Mouse (Mus musculus) intestine, embryonic 16.5 days (tissue): Measurements from ENCODE around the gene Ppid. TPM values are rescaled to one million over a fixed set of nuclear protein-coding genes. Genes with fewer than 3 reads are reported as not detected.
"Not testable (repeated sequence)": the region's sequence is repeated elsewhere in the genome, so short reads cannot be mapped to it uniquely, and the experiment has no call there.

Source experiments
- ATAC-seq: fragments of 200-750 bp; cut with Nextera tagmentation; 2 replicates; pipeline ENCODE4 v1.8.0; 2017; ENCODE audit warnings: moderate TSS enrichment, moderate library complexity
- H3K27ac ChIP-seq: fragments of 300-500 bp; sonication (generic); 2 replicates; pipeline ENCODE4 v1.5.1; 2014; ENCODE audit warnings: mild to moderate bottlenecking, low read length
- H3K27me3 ChIP-seq: fragments of 300-500 bp; sonication (generic); replicated peaks from 2 replicates; pipeline ENCODE4 v1.6.1; 2014; ENCODE audit warnings: low read length, control low read depth, mixed read lengths; ENCODE audit not compliant: control insufficient read depth, insufficient read depth
- H3K36me3 ChIP-seq: fragments of 300-500 bp; sonication (generic); 2 replicates; pipeline ENCODE4 v1.6.1; 2014; ENCODE audit warnings: low read length, control low read depth; ENCODE audit not compliant: control insufficient read depth, insufficient read depth
- H3K4me1 ChIP-seq: fragments of 300-500 bp; sonication (generic); 2 replicates; pipeline ENCODE4 v1.6.1; 2014; ENCODE audit warnings: low read length, control low read depth, mixed read lengths; ENCODE audit not compliant: control insufficient read depth, insufficient read depth
- H3K4me2 ChIP-seq: fragments of 300-500 bp; sonication (generic); 2 replicates; pipeline ENCODE4 v1.6.1; 2014; ENCODE audit warnings: low read depth, low read length, control low read depth
- H3K4me3 ChIP-seq: fragments of 300-500 bp; sonication (generic); 2 replicates; pipeline ENCODE4 v1.5.1; 2014; ENCODE audit warnings: mild to moderate bottlenecking, low read length
- H3K9ac ChIP-seq: fragments of 300-500 bp; sonication (generic); 2 replicates; pipeline ENCODE4 v1.6.1; 2014; ENCODE audit warnings: low read depth, low read length
- H3K9me3 ChIP-seq: fragments of 300-500 bp; sonication (generic); 2 replicates; pipeline ENCODE4 v1.6.1; 2016; ENCODE audit warnings: low read length, control low read depth; ENCODE audit not compliant: control insufficient read depth
- WGBS: fragments of 180-500 bp; shearing (Covaris S2); extraction: QIAGEN DNeasy Blood & Tissue Kit; methylation state at CpG from one replicate; pipeline ENCODE4 v1.1.7; 2014; 5-methylcytosine and 5-hydroxymethylcytosine counted together
- polyA plus RNA-seq: library from polyadenylated mRNA; unstranded; fragments of >200 nt; fragmentation: Nextera tagmentation; extraction: Ambion mirVana; gene quantifications from 2 replicates; pipeline ENCODE4 v1.2.1, GENCODE M21; 2015

Ppid gene
- polyA plus RNA-seq, 1 experiment from 2014 or later: 142 TPM

- Histone ChIP-seq H3K9me3 (no peaks in the 10 kb centered on the region), H3K27me3 (no peaks in the 10 kb centered on the region), H3K4me3 (no peak overlapping the region), H3K4me2 (no peak overlapping the region), H3K9ac (no peak overlapping the region), H3K4me1 (peaks cover 11% of the 10 kb centered on the region; the same call in 1 of the 2 replicates), H3K36me3 (no peaks in the 10 kb centered on the region), H3K27ac (no peak overlapping the region)
- WGBS: 78% methylated on average over 3 of the region's 3 CpGs
- no peak for ATAC-seq
Measured at GRCm38 (mm10) chr3:79569351-79569681, 21.8 kb upstream of the Ppid start.

GRCm38 (mm10) chr3:79572399-79572798, 18.7 kb upstream of the Ppid start:
- H3K4me3 ChIP-seq: no peak overlapping the region
- no peaks in the 10 kb centered on the region for H3K36me3 ChIP-seq
- H3K4me2 ChIP-seq: no peak overlapping the region
- WGBS: 65% methylated on average over 3 of the region's 3 CpGs
- no peaks in the 10 kb centered on the region for H3K27me3 ChIP-seq
- H3K9me3 ChIP-seq: no peaks in the 10 kb centered on the region
- H3K9ac ChIP-seq: no peak overlapping the region
- ATAC-seq: no peak
- no peak overlapping the region for H3K27ac ChIP-seq
- no peaks in the 10 kb centered on the region for H3K4me1 ChIP-seq

GRCm38 (mm10) chr3:79573376-79573775, 17.8 kb upstream of the Ppid start:
- H3K9me3 ChIP-seq, ATAC-seq, H3K27me3 ChIP-seq, H3K9ac ChIP-seq, H3K4me2 ChIP-seq, H3K27ac ChIP-seq, H3K4me1 ChIP-seq, H3K36me3 ChIP-seq, H3K4me3 ChIP-seq: not testable (repeated sequence)
- 98% methylated on average over 5 of the region's 5 CpGs for WGBS

GRCm38 (mm10) chr3:79574336-79574735, 16.8 kb upstream of the Ppid start:
- no peaks in the 10 kb centered on the region for H3K4me1 ChIP-seq
- H3K4me2 ChIP-seq: no peak overlapping the region
- no peaks in the 10 kb centered on the region for H3K36me3 ChIP-seq
- WGBS: 80% methylated on average over 3 of the region's 3 CpGs
- H3K9ac ChIP-seq: no peak overlapping the region
- ATAC-seq: peak; percentile 35
- no peak overlapping the region for H3K27ac ChIP-seq
- no peak overlapping the region for H3K4me3 ChIP-seq
- no peaks in the 10 kb centered on the region for H3K27me3 ChIP-seq
- H3K9me3 ChIP-seq: no peaks in the 10 kb centered on the region

GRCm38 (mm10) chr3:79575576-79576467, 15.3 kb upstream of the Ppid start:
- Histone ChIP-seq H3K9ac (no peak overlapping the region), H3K9me3 (no peaks in the 10 kb centered on the region), H3K27me3 (no peaks in the 10 kb centered on the region), H3K27ac (no peak overlapping the region), H3K36me3 (no peaks in the 10 kb centered on the region), H3K4me2 (no peak overlapping the region), H3K4me1 (no peaks in the 10 kb centered on the region), H3K4me3 (no peak overlapping the region)
- peak; percentile 82 for ATAC-seq
- WGBS: 38% methylated on average over 10 of the region's 10 CpGs

GRCm38 (mm10) chr3:79576468-79576816, 14.7 kb upstream of the Ppid start:
- WGBS: 9% methylated on average over 3 of the region's 3 CpGs
- H3K4me1 ChIP-seq: no peaks in the 10 kb centered on the region
- H3K9me3 ChIP-seq: no peaks in the 10 kb centered on the region
- no peaks in the 10 kb centered on the region for H3K36me3 ChIP-seq
- H3K27ac ChIP-seq: no peak overlapping the region
- ATAC-seq: peak; percentile 30
- H3K4me3 ChIP-seq: no peak overlapping the region
- H3K4me2 ChIP-seq: no peak overlapping the region
- H3K9ac ChIP-seq: no peak overlapping the region
- H3K27me3 ChIP-seq: no peaks in the 10 kb centered on the region

GRCm38 (mm10) chr3:79576865-79577264, 14.3 kb upstream of the Ppid start:
- ATAC-seq: no peak
- WGBS: 29% methylated on average over 5 of the region's 5 CpGs
- H3K9ac ChIP-seq: no peak overlapping the region
- no peaks in the 10 kb centered on the region for H3K36me3 ChIP-seq
- no peak overlapping the region for H3K4me2 ChIP-seq
- no peak overlapping the region for H3K27ac ChIP-seq
- H3K4me1 ChIP-seq: no peaks in the 10 kb centered on the region
- no peak overlapping the region for H3K4me3 ChIP-seq
- H3K9me3 ChIP-seq: no peaks in the 10 kb centered on the region
- no peaks in the 10 kb centered on the region for H3K27me3 ChIP-seq

GRCm38 (mm10) chr3:79577606-79578005, 13.5 kb upstream of the Ppid start:
- 83% methylated on average over 6 of the region's 6 CpGs for WGBS
- H3K4me1 ChIP-seq: no peaks in the 10 kb centered on the region
- H3K36me3 ChIP-seq: no peaks in the 10 kb centered on the region
- no peak overlapping the region for H3K27ac ChIP-seq
- H3K27me3 ChIP-seq: no peaks in the 10 kb centered on the region
- ATAC-seq: no peak
- H3K4me3 ChIP-seq: no peak overlapping the region
- no peak overlapping the region for H3K4me2 ChIP-seq
- H3K9ac ChIP-seq: no peak overlapping the region
- no peaks in the 10 kb centered on the region for H3K9me3 ChIP-seq

GRCm38 (mm10) chr3:79578164-79578563, 13.0 kb upstream of the Ppid start:
- 75% methylated on average over 6 of the region's 6 CpGs for WGBS
- H3K4me3 ChIP-seq: no peak overlapping the region
- H3K4me1 ChIP-seq: no peaks in the 10 kb centered on the region
- no peak overlapping the region for H3K27ac ChIP-seq
- no peaks in the 10 kb centered on the region for H3K9me3 ChIP-seq
- no peak overlapping the region for H3K9ac ChIP-seq
- H3K4me2 ChIP-seq: no peak overlapping the region
- H3K36me3 ChIP-seq: no peaks in the 10 kb centered on the region
- ATAC-seq: no peak
- no peaks in the 10 kb centered on the region for H3K27me3 ChIP-seq
